Mouse (Mus musculus): Measurements from ENCODE around the gene D730048I06Rik. TPM values are rescaled to one million over a fixed set of nuclear protein-coding genes. Genes with fewer than 3 reads are reported as not detected.

The D730048I06Rik gene
- polyA plus RNA-seq (2014; fragmentation: Illumina TruSeq; extraction: RNeasy Lipid Tissue Mini Kit (QIAGEN cat#74804); ENCODE audit: low read depth, low replicate concordance), result not detected

DNA sequence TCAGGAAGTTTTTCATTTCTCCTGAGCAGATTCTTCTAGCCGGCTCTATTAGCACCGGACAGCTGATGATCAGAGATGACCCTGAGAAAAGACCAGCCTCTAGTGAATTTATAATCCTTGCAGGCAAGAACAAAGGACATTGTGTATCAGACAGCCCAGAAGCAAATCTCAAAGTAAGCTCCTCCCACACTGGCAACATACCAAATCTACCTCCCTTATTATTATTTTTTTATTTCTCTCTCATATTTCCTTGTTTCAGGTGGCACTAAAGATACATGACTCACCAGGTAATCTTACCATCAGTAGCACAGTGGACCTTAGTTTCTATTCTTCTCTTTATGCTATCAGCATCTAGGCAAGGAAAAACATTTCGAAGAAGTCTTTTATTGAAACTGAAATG lies at the start of gene D730048I06Rik, which contains the start of gene Gm27235:
Gene D730048I06Rik, minus strand, starts transcription at position 112 of the 400 bp plus-strand sequence.
Gene Gm27235, minus strand, starts transcription at position 101 of the 400 bp plus-strand sequence.

DNA sequence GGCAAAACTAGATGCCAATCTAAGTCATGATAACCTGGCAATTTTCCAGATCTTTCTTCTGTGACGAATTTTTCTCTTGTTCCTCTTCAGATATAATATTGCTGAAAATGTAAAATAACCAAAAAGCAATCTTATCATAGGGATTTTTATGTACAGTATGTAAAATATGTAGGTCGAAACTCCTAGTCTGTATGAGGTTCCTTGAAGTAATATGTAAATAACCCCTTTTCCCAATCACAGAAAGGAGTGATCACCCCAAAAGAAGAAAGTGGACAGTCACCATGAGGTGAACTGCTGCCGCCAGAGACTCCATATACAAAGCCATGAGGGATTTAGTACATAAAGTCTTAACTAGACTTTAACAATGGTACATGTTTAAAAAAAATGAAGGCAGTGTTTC lies 11.9 kb downstream of the D730048I06Rik start, which contains the start of gene Gm17727:
Gene Gm17727, minus strand, starts transcription at position 101 of the 400 bp plus-strand sequence.

GRCm38 (mm10) chr9:35740749-35741148 lies 49.2 kb downstream of the D730048I06Rik start, which contains the start of gene Gm17677:
Gm17677 (plus strand) TSS chr9:35741049.

Other genes with a start within 250 kb of the D730048I06Rik start
- gene Ddx25, start 231.6 kb downstream of the D730048I06Rik start, polyA plus RNA-seq (2014; fragmentation: Illumina TruSeq; extraction: RNeasy Lipid Tissue Mini Kit (QIAGEN cat#74804); ENCODE audit: low read depth, low replicate concordance), result not detected
- 30.7 TPM for gene Pus3, start 231.5 kb downstream of the D730048I06Rik start, polyA plus RNA-seq (2014; fragmentation: Illumina TruSeq; extraction: RNeasy Lipid Tissue Mini Kit (QIAGEN cat#74804); ENCODE audit: low read depth, low replicate concordance)
- gene Pate2, start 219.8 kb downstream of the D730048I06Rik start, polyA plus RNA-seq (2014; fragmentation: Illumina TruSeq; extraction: RNeasy Lipid Tissue Mini Kit (QIAGEN cat#74804); ENCODE audit: low read depth, low replicate concordance), result not detected
- gene Hyls1, start 219.7 kb downstream of the D730048I06Rik start, polyA plus RNA-seq (2014; fragmentation: Illumina TruSeq; extraction: RNeasy Lipid Tissue Mini Kit (QIAGEN cat#74804); ENCODE audit: low read depth, low replicate concordance), result 3.8 TPM
- gene Pate4, start 178.2 kb downstream of the D730048I06Rik start, polyA plus RNA-seq (2014; fragmentation: Illumina TruSeq; extraction: RNeasy Lipid Tissue Mini Kit (QIAGEN cat#74804); ENCODE audit: low read depth, low replicate concordance), result not detected
- gene Pate3, start 141.9 kb downstream of the D730048I06Rik start, polyA plus RNA-seq (2014; fragmentation: Illumina TruSeq; extraction: RNeasy Lipid Tissue Mini Kit (QIAGEN cat#74804); ENCODE audit: low read depth, low replicate concordance), result not detected
- not detected for gene Pate1, start 102.7 kb downstream of the D730048I06Rik start, polyA plus RNA-seq (2014; fragmentation: Illumina TruSeq; extraction: RNeasy Lipid Tissue Mini Kit (QIAGEN cat#74804); ENCODE audit: low read depth, low replicate concordance)
- not detected for gene Gm17677, start 49.1 kb downstream of the D730048I06Rik start, polyA plus RNA-seq (2014; fragmentation: Illumina TruSeq; extraction: RNeasy Lipid Tissue Mini Kit (QIAGEN cat#74804); ENCODE audit: low read depth, low replicate concordance)
- not detected for gene Gm17727, start 12.0 kb downstream of the D730048I06Rik start, polyA plus RNA-seq (2014; fragmentation: Illumina TruSeq; extraction: RNeasy Lipid Tissue Mini Kit (QIAGEN cat#74804); ENCODE audit: low read depth, low replicate concordance)
- gene Gm27235, start within 50 bp of the D730048I06Rik start, polyA plus RNA-seq (2014; fragmentation: Illumina TruSeq; extraction: RNeasy Lipid Tissue Mini Kit (QIAGEN cat#74804); ENCODE audit: low read depth, low replicate concordance), result not detected
- gene 9230110F15Rik, start 54.0 kb upstream of the D730048I06Rik start, polyA plus RNA-seq (2014; fragmentation: Illumina TruSeq; extraction: RNeasy Lipid Tissue Mini Kit (QIAGEN cat#74804); ENCODE audit: low read depth, low replicate concordance), result not detected
- gene 9230113P08Rik, start 118.3 kb upstream of the D730048I06Rik start, polyA plus RNA-seq (2014; fragmentation: Illumina TruSeq; extraction: RNeasy Lipid Tissue Mini Kit (QIAGEN cat#74804); ENCODE audit: low read depth, low replicate concordance), result not detected